Mouse (Mus musculus) intestine, embryonic 14.5 days (tissue): ENCODE results near the gene Irf2bp1. TPM values are rescaled to one million over a fixed set of nuclear protein-coding genes. Genes with fewer than 3 reads are reported as not detected.

ENCODE experiments used
- ATAC-seq: fragments of 200-750 bp; cut with Nextera tagmentation; replicated peaks from 2 replicates; pipeline ENCODE4 v1.8.0; 2017; ENCODE audit warnings: low read depth, moderate number of reproducible peaks, moderate TSS enrichment, moderate library complexity; ENCODE audit not compliant: low FRiP score, low TSS enrichment
- DNase-seq: peaks from one replicate; pipeline ENCODE4 v3.0.0-alpha.2; 2018; ENCODE audit warnings: low spot score
- H3K27ac ChIP-seq: fragments of 300-500 bp; sonication (generic); 2 replicates; pipeline ENCODE4 v1.5.1; 2014; ENCODE audit warnings: low read depth, mild to moderate bottlenecking, control low read depth
- H3K27me3 ChIP-seq: fragments of 300-500 bp; sonication (generic); replicated peaks from 2 replicates; pipeline ENCODE4 v1.6.1; 2014; ENCODE audit warnings: low read length, control low read depth; ENCODE audit not compliant: control insufficient read depth, insufficient read depth
- H3K36me3 ChIP-seq: fragments of 300-500 bp; sonication (generic); 2 replicates; pipeline ENCODE4 v1.6.1; 2014; ENCODE audit warnings: low read length, control low read depth; ENCODE audit not compliant: control insufficient read depth, insufficient read depth
- H3K4me1 ChIP-seq: fragments of 300-500 bp; sonication (generic); replicated peaks from 2 replicates; pipeline ENCODE4 v1.6.1; 2014; ENCODE audit warnings: low read length, control low read depth, mixed read lengths; ENCODE audit not compliant: control insufficient read depth, insufficient read depth
- H3K4me2 ChIP-seq: fragments of 300-500 bp; sonication (generic); 2 replicates; pipeline ENCODE4 v1.6.1; 2014; ENCODE audit warnings: low read length
- H3K4me3 ChIP-seq: fragments of 300-500 bp; sonication (generic); 2 replicates; pipeline ENCODE4 v1.5.1; 2014; ENCODE audit warnings: low read depth, low read length, control low read depth, mixed read lengths
- H3K9ac ChIP-seq: fragments of 300-500 bp; sonication (generic); 2 replicates; pipeline ENCODE4 v1.6.1; 2014; ENCODE audit warnings: mild to moderate bottlenecking, low read length
- H3K9me3 ChIP-seq: fragments of 300-500 bp; sonication (generic); 2 replicates; pipeline ENCODE4 v1.6.1; 2016; ENCODE audit warnings: low read length, control low read depth; ENCODE audit not compliant: control insufficient read depth
- WGBS: fragments of 180-500 bp; shearing (Covaris S2); extraction: QIAGEN DNeasy Blood & Tissue Kit; methylation state at CpG from one replicate; pipeline ENCODE4 v1.1.7; 2014; 5-methylcytosine and 5-hydroxymethylcytosine counted together
- polyA plus RNA-seq: library from polyadenylated mRNA; unstranded; fragments of >200 nt; fragmentation: Nextera tagmentation; extraction: Ambion mirVana; gene quantifications from 2 replicates; pipeline ENCODE4 v1.2.1, GENCODE M21; 2014

Gene Irf2bp1
- 29.5 and 29.6 TPM in 2 replicates for polyA plus RNA-seq

GRCm38 (mm10) chr7:19003902-19004630, at the start of gene Irf2bp1:
Gene Irf2bp1, plus strand, starts transcription at chr7:19004044.
- no peaks in the 10 kb centered on the region for H3K9me3 ChIP-seq
- DNase-seq: peak; percentile 97
- H3K9ac ChIP-seq: peak within 1 kb of the TSS; percentile 80
- H3K27ac ChIP-seq: peak within 1 kb of the TSS; percentile 95
- H3K4me2 ChIP-seq: peak within 1 kb of the TSS; percentile 97
- ATAC-seq: peak; percentile 22; the same call in 1 of the 2 replicates
- WGBS: under 1% methylated on average over 76 of the region's 90 CpGs
- peak within 1 kb of the TSS; percentile 92 for H3K4me3 ChIP-seq
- H3K4me1 ChIP-seq: peaks cover 41% of the 10 kb centered on the region
- H3K27me3 ChIP-seq: no peaks in the 10 kb centered on the region
- peaks cover 27% of the 10 kb centered on the region for H3K36me3 ChIP-seq

- H3K27me3 ChIP-seq: peaks cover 68% of the 10 kb centered on the region
- no peaks in the 10 kb centered on the region for H3K36me3 ChIP-seq
- DNase-seq (peak; percentile 74), ATAC-seq (peak; percentile 90)
- H3K27ac ChIP-seq: no peak overlapping the region
- peak overlapping the region; percentile 96 for H3K4me2 ChIP-seq
- H3K4me1 ChIP-seq: 0 out of 2 replicates have a peak, but pooled peaks cover 6% of the 10 kb centered on the region
- H3K9ac ChIP-seq: peak overlapping the region; percentile 46
- WGBS: under 1% methylated on average over 86 of the region's 107 CpGs
- H3K9me3 ChIP-seq: no peaks in the 10 kb centered on the region
- H3K4me3 ChIP-seq: peak overlapping the region; percentile 59
Observed at GRCm38 (mm10) chr7:18957569-18958383, 46.1 kb upstream of the Irf2bp1 start.

- H3K4me1 ChIP-seq: 0 out of 2 replicates have a peak, but pooled peaks cover 7% of the 10 kb centered on the region
- peak overlapping the region; percentile 96 for H3K4me2 ChIP-seq
- no peak overlapping the region for H3K27ac ChIP-seq
- no peaks in the 10 kb centered on the region for H3K36me3 ChIP-seq
- 1% methylated on average over 21 of the region's 21 CpGs for WGBS
- DNase-seq (peak; percentile 57), ATAC-seq (peak; percentile 8; the same call in 1 of the 2 replicates)
- H3K9me3 ChIP-seq: no peaks in the 10 kb centered on the region
- peak overlapping the region; percentile 59 for H3K4me3 ChIP-seq
- H3K27me3 ChIP-seq: peaks cover 74% of the 10 kb centered on the region
- peak overlapping the region; percentile 46 for H3K9ac ChIP-seq
Observed at GRCm38 (mm10) chr7:18958384-18958766, 45.5 kb upstream of the Irf2bp1 start.

- Histone ChIP-seq H3K4me1 (0 out of 2 replicates have a peak, but pooled peaks cover 7% of the 10 kb centered on the region), H3K4me3 (no peak overlapping the region), H3K9me3 (no peaks in the 10 kb centered on the region), H3K27ac (no peak overlapping the region), H3K9ac (no peak overlapping the region), H3K36me3 (no peaks in the 10 kb centered on the region), H3K4me2 (no peak overlapping the region), H3K27me3 (peaks cover 85% of the 10 kb centered on the region)
- DNase-seq: no peak
- 51% methylated on average over 8 of the region's 8 CpGs for WGBS
- ATAC-seq: no peak
Observed at GRCm38 (mm10) chr7:18959446-18959845, 44.4 kb upstream of the Irf2bp1 start.

- H3K4me3 ChIP-seq: peak overlapping the region; percentile 10; the same call in 1 of the 2 replicates
- no peak overlapping the region for H3K27ac ChIP-seq
- WGBS: 2% methylated on average over 17 of the region's 17 CpGs
- H3K36me3 ChIP-seq: no peaks in the 10 kb centered on the region
- no peak overlapping the region for H3K9ac ChIP-seq
- DNase-seq (peak; percentile 55), ATAC-seq (no peak)
- peak overlapping the region; percentile 20 for H3K4me2 ChIP-seq
- H3K4me1 ChIP-seq: 0 out of 2 replicates have a peak, but pooled peaks cover 7% of the 10 kb centered on the region
- peaks cover 94% of the 10 kb centered on the region for H3K27me3 ChIP-seq
- no peaks in the 10 kb centered on the region for H3K9me3 ChIP-seq
Observed at GRCm38 (mm10) chr7:18962171-18962792, 41.6 kb upstream of the Irf2bp1 start.

- Histone ChIP-seq H3K9ac (no peak overlapping the region), H3K27me3 (peaks cover 89% of the 10 kb centered on the region), H3K4me1 (0 out of 2 replicates have a peak, but pooled peaks cover 5% of the 10 kb centered on the region), H3K9me3 (no peaks in the 10 kb centered on the region), H3K4me3 (peak overlapping the region; percentile 10; the same call in 1 of the 2 replicates), H3K27ac (no peak overlapping the region), H3K4me2 (peak overlapping the region; percentile 20), H3K36me3 (no peaks in the 10 kb centered on the region)
- DNase-seq (peak; percentile 62), ATAC-seq (no peak)
- WGBS: 3% methylated on average over 20 of the region's 20 CpGs
Observed at GRCm38 (mm10) chr7:18962795-18963194, 41.0 kb upstream of the Irf2bp1 start.

GRCm38 (mm10) chr7:18963294-18963843, 40.5 kb upstream of the Irf2bp1 start:
- ATAC-seq (no peak), DNase-seq (no peak)
- 1% methylated on average over 19 of the region's 19 CpGs for WGBS
- no peak overlapping the region for H3K4me3 ChIP-seq
- no peaks in the 10 kb centered on the region for H3K9me3 ChIP-seq
- no peaks in the 10 kb centered on the region for H3K36me3 ChIP-seq
- no peak overlapping the region for H3K27ac ChIP-seq
- H3K4me2 ChIP-seq: peak overlapping the region; percentile 20; the same call in 1 of the 2 replicates
- no peak overlapping the region for H3K9ac ChIP-seq
- H3K4me1 ChIP-seq: 0 out of 2 replicates have a peak, but pooled peaks cover 5% of the 10 kb centered on the region
- peaks cover 84% of the 10 kb centered on the region for H3K27me3 ChIP-seq

GRCm38 (mm10) chr7:18965312-18965711, 38.5 kb upstream of the Irf2bp1 start:
- peaks cover 64% of the 10 kb centered on the region for H3K27me3 ChIP-seq

More at GRCm38 (mm10) chr7:18965312-18965711, 38.5 kb upstream of the Irf2bp1 start:
- ATAC-seq: no peak
- Histone ChIP-seq H3K4me1 (0 out of 2 replicates have a peak, but pooled peaks cover 5% of the 10 kb centered on the region), H3K4me2 (no peak overlapping the region), H3K27ac (no peak overlapping the region), H3K36me3 (no peaks in the 10 kb centered on the region), H3K4me3 (no peak overlapping the region), H3K9ac (no peak overlapping the region), H3K9me3 (no peaks in the 10 kb centered on the region)
- no peak for DNase-seq
- WGBS: 79% methylated on average over 5 of the region's 5 CpGs
